Mouse (Mus musculus) neural tube, embryonic 14.5 days (tissue): ENCODE data around the gene Ap1s3. TPM values are rescaled to one million over a fixed set of nuclear protein-coding genes. Genes with fewer than 3 reads are reported as not detected.

Experiments used
- polyA plus RNA-seq: library from polyadenylated mRNA; unstranded; fragments of >200 nt; fragmentation: Nextera tagmentation; extraction: Ambion mirVana; gene quantifications from 2 replicates; pipeline ENCODE4 v1.2.1, GENCODE M21; 2014

The Ap1s3 gene
- polyA plus RNA-seq, 1 experiment from 2014 or later, result 0.29 TPM

Other genes starting within 250 kb of the Ap1s3 start
- 107 and 159 TPM in 2 replicates for gene Scg2, start 231.9 kb downstream of the Ap1s3 start, polyA plus RNA-seq
- gene Mrpl44, start 104.0 kb upstream of the Ap1s3 start, polyA plus RNA-seq, result 36.5 and 42.1 TPM in 2 replicates
- 109 and 112 TPM in 2 replicates for gene Wdfy1, start 104.2 kb upstream of the Ap1s3 start, polyA plus RNA-seq
- gene Serpine2, start 189.2 kb upstream of the Ap1s3 start, polyA plus RNA-seq, result 342 and 406 TPM in 2 replicates